Mouse (Mus musculus) ES-E14 (cell line): Measurements from ENCODE around the gene Fbxo46. TPM values are rescaled to one million over a fixed set of nuclear protein-coding genes. Genes with fewer than 3 reads are reported as not detected.

ENCODE experiments used
- DNase-seq: peaks from one replicate; pipeline ENCODE4 v3.0.0-alpha.2; 2013; ENCODE audit warnings: low read depth, low spot score
- H3K27ac ChIP-seq: 2 replicates; pipeline ENCODE4 v1.5.1; 2012; ENCODE audit warnings: low read depth, mild to moderate bottlenecking, low read length, moderate library complexity, mixed read lengths; ENCODE audit not compliant: poor library complexity, insufficient read depth, severe bottlenecking
- H3K36me3 ChIP-seq: 2 replicates; pipeline ENCODE4 v1.6.1; 2012; ENCODE audit warnings: mild to moderate bottlenecking, low read length, moderate library complexity, mixed read lengths; ENCODE audit not compliant: control insufficient read depth, poor library complexity, insufficient read depth, severe bottlenecking
- H3K4me1 ChIP-seq, 2 experiments: fragments of 150-350 bp in 1 of 2; sonication (generic) in 1 of 2; 2 replicates each; pipeline ENCODE4 v1.6.1; 2012; ENCODE audit warnings: low read length in 2 of 2, mild to moderate bottlenecking in 1 of 2, mixed read lengths in 1 of 2; ENCODE audit not compliant: control insufficient read depth in 2 of 2, insufficient read depth in 2 of 2, poor library complexity in 1 of 2
- H3K4me3 ChIP-seq, 2 experiments: fragments of 150-350 bp in 1 of 2; sonication (generic) in 1 of 2; 2 replicates each; pipeline ENCODE4 v1.5.1; 2012; ENCODE audit warnings: low read length in 2 of 2, low read depth in 1 of 2, mild to moderate bottlenecking in 1 of 2, mixed read lengths in 1 of 2; ENCODE audit not compliant: insufficient read depth in 1 of 2, poor library complexity in 1 of 2, severe bottlenecking in 1 of 2
- H3K9ac ChIP-seq: 2 replicates; pipeline ENCODE4 v1.6.1; 2012; ENCODE audit warnings: low read depth, mild to moderate bottlenecking, low read length, mixed read lengths; ENCODE audit not compliant: poor library complexity, insufficient read depth, severe bottlenecking
- H3K9me3 ChIP-seq: fragments of 150-350 bp; sonication (generic); 2 replicates; pipeline ENCODE4 v1.6.1; 2012; ENCODE audit warnings: low read depth, mild to moderate bottlenecking, low read length; ENCODE audit not compliant: control insufficient read depth, insufficient read depth
- CHD2 ChIP-seq: IDR thresholded peaks from 2 replicates; pipeline ENCODE4 v1.6.1; 2014; ENCODE audit warnings: mild to moderate bottlenecking, low read depth, low read length, inconsistent platforms
- HCFC1 ChIP-seq: IDR thresholded peaks from 2 replicates; pipeline ENCODE4 v1.6.1; 2012; ENCODE audit warnings: low read length, inconsistent platforms, borderline replicate concordance; ENCODE audit not compliant: insufficient read depth
- MAFK ChIP-seq: IDR thresholded peaks from 2 replicates; pipeline ENCODE4 v1.6.1; 2014; ENCODE audit warnings: mild to moderate bottlenecking, low read depth, low read length, inconsistent platforms; ENCODE audit not compliant: insufficient read depth
- ZC3H11A ChIP-seq: IDR thresholded peaks from 2 replicates; pipeline ENCODE4 v1.6.1; 2012; ENCODE audit warnings: low read depth, mild to moderate bottlenecking, inconsistent platforms, low read length, borderline replicate concordance
- ZNF384 ChIP-seq: IDR thresholded peaks from 2 replicates; pipeline ENCODE4 v1.6.1; 2012; ENCODE audit warnings: low read depth, low read length, inconsistent platforms
- in situ Hi-C, 2 experiments: fragments of 600-800 bp; cut with MboI; formaldehyde crosslinking; loops; one replicate each; pipeline ENCODE4 v1.15.1; 2025; ENCODE audit warnings: low sequenced_read_pairs in 2 of 2, inconsistent platforms in 1 of 2; ENCODE audit not compliant: unreplicated experiment in 2 of 2
- total RNA-seq: library from RNA; depleted of rRNA; stranded (reverse); fragments of 300-350 nt; gene quantifications from 2 replicates; pipeline ENCODE4 v1.2.3, GENCODE M21; 2012

Fbxo46 gene
- total RNA-seq, 1 experiment: 19.5 TPM

DNA sequence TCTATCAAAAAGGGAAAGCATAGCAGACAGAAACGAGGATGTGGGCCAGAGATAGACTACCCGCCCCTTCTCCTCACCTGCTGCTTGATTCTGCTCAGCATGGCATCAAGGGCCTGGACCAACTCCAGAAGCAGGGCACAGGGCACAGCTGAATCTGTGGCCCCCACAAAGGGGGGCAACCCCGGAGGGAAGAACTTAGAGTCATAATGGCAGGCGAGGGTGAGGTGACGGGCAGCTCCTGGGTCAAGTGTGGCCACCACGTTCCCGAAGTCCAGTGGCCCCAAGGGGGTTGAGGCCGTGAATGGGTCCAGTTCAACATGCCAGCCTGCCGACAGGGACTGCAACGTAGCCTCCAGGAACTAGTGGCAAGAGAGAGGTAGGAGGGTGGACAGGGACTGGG, 27.1 kb downstream of the Fbxo46 start:
- in situ Hi-C loops: no loop called here
- Histone ChIP-seq H3K27ac (no peak overlapping the region), H3K4me3 (no peak overlapping the region), H3K9me3 (no peaks in the 10 kb centered on the region), H3K4me1 (peaks cover 5 to 7% of the 10 kb centered on the region in 2 experiments; a peak in 1 of 4 replicates), H3K9ac (no peak overlapping the region), H3K36me3 (peaks cover 9% of the 10 kb centered on the region; the same call in 1 of the 2 replicates)
- no peak for DNase-seq
- TF ChIP-seq CHD2 (no peak), HCFC1 (no peak), MAFK (no peak), ZC3H11A (no peak), ZNF384 (no peak)

DNA sequence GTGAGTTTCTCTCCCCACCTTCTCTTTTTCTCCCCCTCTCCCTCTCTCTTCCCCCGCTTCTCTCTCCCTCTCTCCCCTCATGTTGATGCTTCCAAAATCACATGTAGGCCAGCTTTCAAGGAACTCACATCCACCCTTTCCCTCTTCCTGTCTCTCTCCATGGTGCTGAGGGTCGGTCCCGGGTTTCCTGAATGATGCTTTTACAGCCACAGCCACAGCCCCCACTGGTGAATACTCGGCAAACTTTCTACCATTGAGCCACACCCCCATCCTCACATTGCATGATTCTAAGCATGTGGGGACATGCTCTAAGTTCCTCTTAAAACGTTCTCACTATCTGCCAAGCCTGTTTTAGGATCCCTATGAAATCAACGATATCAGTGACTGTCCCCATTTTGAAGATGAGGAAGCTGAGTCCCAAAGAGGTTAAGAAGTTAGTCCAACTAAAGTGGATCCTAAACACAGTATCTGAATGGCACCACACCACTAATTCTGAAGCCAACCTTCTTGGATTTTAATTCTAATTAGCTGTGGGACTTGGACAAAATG, 27.9 kb downstream of the Fbxo46 start:
- H3K4me3 ChIP-seq: no peak overlapping the region
- no peak for DNase-seq

DNA sequence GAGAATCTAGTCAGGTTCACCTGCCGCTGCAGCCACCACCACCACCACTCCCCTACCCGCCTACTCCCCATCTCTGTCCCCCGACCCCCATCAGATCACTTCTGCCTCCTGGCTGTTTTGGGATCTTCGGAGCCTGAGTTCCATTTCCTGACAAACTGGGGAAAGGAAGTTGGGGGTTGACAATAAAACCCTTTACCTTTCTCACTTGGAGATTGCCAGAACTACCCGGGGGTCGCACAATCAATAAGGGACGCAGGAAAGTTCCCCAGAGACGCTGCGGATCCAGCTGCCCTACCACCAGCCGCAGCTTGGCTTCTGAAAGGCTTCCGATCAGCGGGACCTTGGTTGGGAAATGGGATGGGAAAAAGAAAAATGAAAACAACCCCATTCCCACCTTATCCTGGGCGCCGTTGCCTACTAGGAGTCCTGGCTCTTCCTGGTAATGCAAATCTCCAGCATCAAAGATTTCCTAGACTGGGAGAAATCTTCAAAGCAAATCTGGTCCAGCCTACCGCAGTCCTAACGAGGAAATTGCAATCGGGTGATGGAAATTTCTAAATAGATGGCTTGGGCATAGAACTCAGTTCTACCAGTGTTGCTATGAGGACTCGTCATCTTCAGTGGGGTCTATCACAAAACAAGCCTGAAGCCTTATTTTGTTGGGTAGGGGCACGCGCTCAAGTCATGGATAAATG, 28.7 kb downstream of the Fbxo46 start:
- H3K9ac ChIP-seq: peak overlapping the region; percentile 74
- in situ Hi-C loops: no loop called here
- peaks cover 21% of the 10 kb centered on the region for H3K36me3 ChIP-seq
- no peak for DNase-seq
- peak overlapping the region; percentile 75 to 79 for H3K4me3 ChIP-seq
- TF ChIP-seq ZNF384 (no peak), ZC3H11A (no peak), CHD2 (no peak), HCFC1 (no peak), MAFK (no peak)
- no peak overlapping the region for H3K27ac ChIP-seq
- no peaks in the 10 kb centered on the region for H3K9me3 ChIP-seq
- H3K4me1 ChIP-seq: peaks cover 5 to 7% of the 10 kb centered on the region in 2 experiments; a peak in 1 of 4 replicates

More for the DNA sequence above, 27.9 kb downstream of the Fbxo46 start:
- peaks cover 15% of the 10 kb centered on the region for H3K36me3 ChIP-seq
- H3K9me3 ChIP-seq: no peaks in the 10 kb centered on the region
- H3K9ac ChIP-seq: no peak overlapping the region
- peaks cover 5 to 7% of the 10 kb centered on the region in 2 experiments; a peak in 1 of 4 replicates for H3K4me1 ChIP-seq
- in situ Hi-C loops: no loop called here
- no peak overlapping the region for H3K27ac ChIP-seq
- TF ChIP-seq MAFK: no peak
- TF ChIP-seq HCFC1: no peak
- TF ChIP-seq CHD2: no peak
- no peak for TF ChIP-seq ZNF384
- TF ChIP-seq ZC3H11A: no peak

DNA sequence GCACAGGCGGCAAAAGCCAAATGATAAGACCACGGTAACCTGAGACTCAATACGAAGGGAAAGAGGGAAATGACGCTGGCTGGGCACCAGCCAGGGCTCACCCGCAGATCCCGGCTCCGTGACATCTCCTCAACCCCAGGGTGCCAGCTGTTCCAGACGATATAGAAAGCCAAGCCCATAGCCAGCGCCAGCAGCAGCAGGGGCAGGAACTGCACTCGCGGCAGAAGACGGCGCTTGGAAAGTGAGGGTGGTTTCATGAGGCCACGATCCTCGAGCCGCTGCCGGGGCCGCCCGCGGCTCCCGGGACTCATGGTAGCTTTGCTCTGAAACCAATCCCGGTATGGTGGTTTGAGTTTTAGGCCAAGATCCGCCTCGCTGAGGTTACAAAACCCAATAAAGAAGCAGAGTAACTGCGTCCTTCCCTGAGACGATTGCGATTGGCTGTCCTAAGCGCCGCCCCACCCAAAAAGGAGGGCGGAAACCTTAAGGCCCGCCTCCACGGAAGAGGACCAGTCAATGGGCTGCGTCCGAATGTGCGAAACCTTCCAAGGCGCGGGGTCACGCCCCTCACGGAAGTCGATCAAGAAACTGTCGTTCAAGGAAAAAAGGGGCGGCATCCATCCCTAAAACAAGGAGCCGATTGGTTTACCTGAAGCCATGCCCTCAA, 29.3 kb downstream of the Fbxo46 start, which contains the start of gene Qpctl:
TSS of gene Qpctl (minus strand) at position 417 of the 667 bp plus-strand sequence.
- Histone ChIP-seq H3K36me3 (peaks cover 28% of the 10 kb centered on the region), H3K9me3 (no peaks in the 10 kb centered on the region), H3K27ac (peak within 1 kb of the TSS; percentile 14; the same call in 1 of the 2 replicates), H3K9ac (peak within 1 kb of the TSS; percentile 93), H3K4me3 (peak within 1 kb of the TSS; percentile 82 to 90), H3K4me1 (peaks cover 5 to 7% of the 10 kb centered on the region in 2 experiments; a peak in 1 of 4 replicates)
- in situ Hi-C loops: no loop called here
- peak; percentile 66; the same call in 1 of the 2 replicates for TF ChIP-seq CHD2
- TF ChIP-seq ZNF384: no peak
- peak; percentile 40; the same call in 1 of the 2 replicates for TF ChIP-seq HCFC1
- TF ChIP-seq MAFK: no peak
- peak; percentile 99 for DNase-seq
